Mouse (Mus musculus) brain, embryonic 18.5 days (tissue): ENCODE results near the gene Tbxas1.

Experiments used
- DNase-seq: peaks from one replicate; pipeline ENCODE4 v3.0.0-alpha.2; 2012; ENCODE audit warnings: low read depth, low spot score

Gene Tbxas1

GRCm38 (mm10) chr6:38960367-38960766, 85.2 kb downstream of the Tbxas1 start:
- DNase-seq: no peak

GRCm38 (mm10) chr6:38960791-38961426, 85.7 kb downstream of the Tbxas1 start:
- no peak for DNase-seq

- no peak for DNase-seq
Measured at GRCm38 (mm10) chr6:38961427-38962033, 86.3 kb downstream of the Tbxas1 start.

- no peak for DNase-seq
Measured at GRCm38 (mm10) chr6:38966839-38967238, 91.6 kb downstream of the Tbxas1 start.

GRCm38 (mm10) chr6:38967288-38967687, 92.1 kb downstream of the Tbxas1 start:
- no peak for DNase-seq

GRCm38 (mm10) chr6:38967988-38968387, 92.8 kb downstream of the Tbxas1 start:
- no peak for DNase-seq

GRCm38 (mm10) chr6:38969944-38970740, 94.9 kb downstream of the Tbxas1 start:
- DNase-seq: no peak

- no peak for DNase-seq
Measured at GRCm38 (mm10) chr6:38970759-38971158, 95.6 kb downstream of the Tbxas1 start.

- DNase-seq: no peak
Measured at GRCm38 (mm10) chr6:38972826-38973225, 97.6 kb downstream of the Tbxas1 start.

- no peak for DNase-seq
Measured at GRCm38 (mm10) chr6:38973441-38974161, 98.4 kb downstream of the Tbxas1 start.

GRCm38 (mm10) chr6:38974162-38974525, 98.9 kb downstream of the Tbxas1 start:
- DNase-seq: no peak

GRCm38 (mm10) chr6:38974536-38975268, 99.5 kb downstream of the Tbxas1 start:
- no peak for DNase-seq

GRCm38 (mm10) chr6:38975866-38976265, 100.7 kb downstream of the Tbxas1 start:
- DNase-seq: no peak

GRCm38 (mm10) chr6:38976355-38976754, 101.2 kb downstream of the Tbxas1 start:
- no peak for DNase-seq

GRCm38 (mm10) chr6:38980921-38981715, 105.9 kb downstream of the Tbxas1 start:
- no peak for DNase-seq

GRCm38 (mm10) chr6:38982071-38982470, 106.9 kb downstream of the Tbxas1 start:
- no peak for DNase-seq

- DNase-seq: no peak
Measured at GRCm38 (mm10) chr6:38982656-38983055, 107.5 kb downstream of the Tbxas1 start.

GRCm38 (mm10) chr6:38983060-38983459, 107.9 kb downstream of the Tbxas1 start:
- no peak for DNase-seq

- no peak for DNase-seq
Measured at GRCm38 (mm10) chr6:38984626-38985025, 109.4 kb downstream of the Tbxas1 start.

- DNase-seq: no peak
Measured at GRCm38 (mm10) chr6:38986641-38987040, 111.4 kb downstream of the Tbxas1 start.

- DNase-seq: no peak
Measured at GRCm38 (mm10) chr6:38992016-38992415, 116.8 kb downstream of the Tbxas1 start.
